8 mouse cellular contexts compared by ENCODE assay signal in genomic region chr5:33273777-33274084, GRCm38 (mm10). TPM values are rescaled to one million over a fixed set of nuclear protein-coding genes. Genes with fewer than 3 reads are reported as not detected.
DNase-seq lines count a peak whose midpoint lies in the region; ATAC-seq and TF ChIP-seq lines count a peak whose summit lies in the region.

No protein-coding gene starts in this region.

- ATAC-seq in monocyte, adult 5-6 weeks (replicated peaks; ENCODE audit: insufficient number of reproducible peaks, low FRiP score, low TSS enrichment, poor library complexity, severe bottlenecking): no peak

- peak overlapping the region; percentile 91 for H3K4me3 ChIP-seq in heart, embryonic 10.5 days
- H3K4me3 ChIP-seq in CH12.LX (replicated peaks in 1 of 3; ENCODE audit: low read depth in 2 of 3, low read length in 2 of 3, poor library complexity in 1 of 3): peak overlapping the region; percentile 87 to 90 (median 88)
- peak overlapping the region; percentile 99 for H3K4me3 ChIP-seq in erythroblast, embryonic 14.5 days (replicated peaks)

- peak overlapping the region; percentile 98 for H3K27ac ChIP-seq in heart, embryonic 10.5 days
- 0 out of 2 replicates have a peak overlapping the region, but pooled peaks have one; percentile 44 for H3K27ac ChIP-seq in CH12.LX (ENCODE audit: insufficient read depth, low read depth)

- 5% methylated on average over 6 of the region's 6 CpGs for WGBS in heart, embryonic 10.5 days

- no peak for TF ChIP-seq EP300 in CH12.LX (IDR thresholded peaks at IDR 0.05; ENCODE audit: low read length)

- no peaks in the 10 kb centered on the region for H3K9me3 ChIP-seq in heart, embryonic 10.5 days
- no peaks in the 10 kb centered on the region for H3K9me3 ChIP-seq in CH12.LX (replicated peaks; ENCODE audit: low read length)
- H3K9me3 ChIP-seq in erythroblast, embryonic 14.5 days (ENCODE audit: control insufficient read depth, low read length): no peaks in the 10 kb centered on the region

- H3K4me2 ChIP-seq in CH12.LX (ENCODE audit: insufficient read depth, low read depth, poor library complexity, severe bottlenecking): peak overlapping the region; percentile 86

- H3K9ac ChIP-seq in CH12.LX (ENCODE audit: insufficient read depth, low read depth): peak overlapping the region; percentile 82

- peaks cover 39% of the 10 kb centered on the region for H3K4me1 ChIP-seq in heart, embryonic 10.5 days
- H3K4me1 ChIP-seq in CH12.LX (ENCODE audit: control insufficient read depth in 1 of 2, insufficient read depth in 2 of 2): peaks cover 13 to 41% of the 10 kb centered on the region in 2 experiments
- H3K4me1 ChIP-seq in erythroblast, embryonic 14.5 days (ENCODE audit: control insufficient read depth): peaks cover 80% of the 10 kb centered on the region

- H3K36me3 ChIP-seq in heart, embryonic 10.5 days: peaks cover 22% of the 10 kb centered on the region
- peaks cover 27 to 46% of the 10 kb centered on the region in 2 experiments for H3K36me3 ChIP-seq in CH12.LX (replicated peaks in 1 of 2; ENCODE audit: control insufficient read depth in 1 of 2, insufficient read depth in 1 of 2, low read length in 1 of 2)
- peaks cover 54% of the 10 kb centered on the region for H3K36me3 ChIP-seq in erythroblast, embryonic 14.5 days (ENCODE audit: control insufficient read depth)

- dilution Hi-C loops in CH12.LX (cut with MboI; ENCODE audit: extremely low pct_ligation_motif_present, extremely low pct_unique_long_range_greater_than_20kb, low sequenced_read_pairs): no loop called here

- in situ Hi-C loops in CH12.LX (cut with MboI; ENCODE audit: low pct_ligation_motif_present, low pct_unique_long_range_greater_than_20kb, low sequenced_read_pairs): loop anchor here (5.0 to 25.0 kb wide), 2 partner anchors 104 to 314 kb away; partner anchors contain the start of gene Uvssa

- TF ChIP-seq CTCF in CH12.LX (conservative IDR thresholded peaks at IDR 0.05 in 1 of 2, IDR thresholded peaks at IDR 0.05 in 1 of 2; ENCODE audit: low read depth in 2 of 2, low read length in 2 of 2): no peak

- H3K79me2 ChIP-seq in CH12.LX (replicated peaks; ENCODE audit: control insufficient read depth, extremely low read depth, insufficient read depth, poor library complexity, severe bottlenecking): peaks cover 52% of the 10 kb centered on the region

- DNase-seq in heart, embryonic 10.5 days (ENCODE audit: low spot score): peak; percentile 86
- DNase-seq in heart, adult 18-20 months: no peak
- DNase-seq in CH12.LX (ENCODE audit: extremely low read depth) (no peak), liver (peak; percentile 86)
- DNase-seq in spleen, postnatal 36 days (ENCODE audit: low spot score in 2 of 2): peak; percentile 52 to 72
- DNase-seq in urinary bladder, postnatal 14 days (ENCODE audit: low spot score): no peak

- no peaks in the 10 kb centered on the region for H3K27me3 ChIP-seq in heart, embryonic 10.5 days (ENCODE audit: insufficient read depth, poor library complexity, severe bottlenecking)
- H3K27me3 ChIP-seq in CH12.LX (replicated peaks): no peaks in the 10 kb centered on the region
- no peaks in the 10 kb centered on the region for H3K27me3 ChIP-seq in erythroblast, embryonic 14.5 days (ENCODE audit: control insufficient read depth)

- TF ChIP-seq POLR2A in CH12.LX (IDR thresholded peaks at IDR 0.05; ENCODE audit: low read depth, low read length): no peak

- no peak for TF ChIP-seq RAD21 in CH12.LX (IDR thresholded peaks at IDR 0.05; ENCODE audit: low read depth, low read length)

TF ChIP-seq in CH12.LX, 34 proteins besides CTCF, POLR2A, EP300 and RAD21:
- TF ChIP-seq ZKSCAN1 (IDR thresholded peaks at IDR 0.05; ENCODE audit: borderline replicate concordance, low read depth, low read length): no peak
- TF ChIP-seq POLR2AphosphoS2 (IDR thresholded peaks at IDR 0.05; ENCODE audit: low read depth, low read length): no peak
- no peak for TF ChIP-seq CHD1 (IDR thresholded peaks at IDR 0.05; ENCODE audit: low read depth, low read length)
- TF ChIP-seq CHD2 (IDR thresholded peaks at IDR 0.05; ENCODE audit: low read length): no peak
- TF ChIP-seq MEF2A (IDR thresholded peaks at IDR 0.05; ENCODE audit: borderline replicate concordance, low read depth, low read length): no peak
- TF ChIP-seq JUN (IDR thresholded peaks at IDR 0.05; ENCODE audit: insufficient read depth, low read depth, low read length): no peak

RNA-seq across cellular contexts. Expression of gene Ctbp1, which starts 1.1 kb away (rescaled TPM):
- polyA plus RNA-seq in heart, embryonic 10.5 days (2016; fragmentation: Nextera tagmentation; extraction: Ambion mirVana): 280 and 331 TPM in 2 replicates
- 100 to 1,000 TPM; 216 to 232 TPM for total RNA-seq in heart, adult 18-20 months (2021)
- total RNA-seq in CH12.LX (2012; rRNA removed): 173 and 187 TPM in 2 replicates
- total RNA-seq in CH12.LX (2014; rRNA removed): 101 and 109 TPM in 2 replicates
- polyA plus RNA-seq in CH12.LX (2012; ENCODE audit: insufficient read length, low read depth): 167 and 188 TPM in 2 replicates
- 61.9 and 68.6 TPM in 2 replicates for polyA plus RNA-seq in erythroblast, embryonic 14.5 days (2012)
- total RNA-seq in monocyte, adult 5-6 weeks (2017): 106 to 143 TPM (median 135 TPM) in 3 replicates

RNA-seq across cellular contexts. Expression of gene Spon2, which starts 55.5 kb away (rescaled TPM):
- polyA plus RNA-seq in heart, embryonic 10.5 days (2016; fragmentation: Nextera tagmentation; extraction: Ambion mirVana): 16.9 and 27.0 TPM in 2 replicates
- total RNA-seq in heart, adult 18-20 months (2021): 1 to 10 TPM; 4.3 to 5.6 TPM
- 0.21 TPM in 1 of 2 replicates, not detected in the other for total RNA-seq in CH12.LX (2012; rRNA removed)
- not detected in 2 replicates for total RNA-seq in CH12.LX (2014; rRNA removed)
- not detected in 2 replicates for polyA plus RNA-seq in CH12.LX (2012; ENCODE audit: insufficient read length, low read depth)
- polyA plus RNA-seq in erythroblast, embryonic 14.5 days (2012): 0.05 and 0.15 TPM in 2 replicates
- total RNA-seq in monocyte, adult 5-6 weeks (2017): not detected in 3 replicates

Comparison
In these comparisons a context has a peak if more than half of its experiments do, and no peak if none do; other contexts are left out.
1. DNase-seq: peak in heart, embryonic 10.5 days (single experiment), liver (single experiment) and spleen, postnatal 36 days (2 of 2); none in heart, adult 18-20 months (0 of 2), CH12.LX (single experiment) and urinary bladder, postnatal 14 days (single experiment).
2. Peak in every context shown above with its lines, with median percentiles within 50 percentile points of each other: H3K4me3 ChIP-seq.